Mouse (Mus musculus) adrenal gland, adult 2 months (tissue): ENCODE measurements around the gene Grhl1. TPM values are rescaled to one million over a fixed set of nuclear protein-coding genes. Genes with fewer than 3 reads are reported as not detected.
"Not testable (repeated sequence)": the region's sequence is repeated elsewhere in the genome, so short reads cannot be mapped to it uniquely, and the experiment has no call there.

ENCODE experiments used
- DNase-seq: peaks from one replicate; pipeline ENCODE4 v3.0.0; 2021
- polyA plus RNA-seq: library from polyadenylated mRNA; depleted of rRNA; stranded (reverse); fragments of >200 nt; gene quantifications from 2 replicates; pipeline ENCODE4 v1.2.3, GENCODE M21; 2012
- total RNA-seq, 2 experiments: library from RNA; stranded (reverse); gene quantifications; 2 replicates each; pipeline ENCODE4 v1.2.3; 2021

The Grhl1 gene
- total and polyA plus RNA-seq, 3 experiments, result 0.17 to 1.2 (median 1.0) TPM

DNA sequence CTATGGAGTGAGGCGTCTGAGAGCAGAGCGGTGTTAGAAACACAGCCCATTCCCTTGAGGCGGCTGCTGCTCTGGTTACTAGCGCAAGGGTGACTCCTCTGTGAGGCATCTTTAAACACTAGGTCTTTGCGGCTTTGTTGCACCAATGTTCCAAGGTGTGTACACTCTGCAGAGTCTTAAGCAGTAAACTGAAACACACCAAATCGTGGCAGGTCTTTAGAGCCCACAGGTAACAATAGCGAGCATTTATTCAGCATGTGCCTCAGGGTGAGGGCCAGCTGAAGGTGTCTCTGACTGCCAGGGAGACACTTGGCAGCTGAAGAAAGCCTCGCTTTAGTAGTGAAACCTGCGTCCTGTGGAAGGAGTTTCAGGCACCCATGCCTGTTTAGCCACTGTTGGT is 20.0 kb downstream of the Grhl1 start:
- peak; percentile 21 for DNase-seq

GRCm38 (mm10) chr12:24592956-24593672 is 21.0 kb downstream of the Grhl1 start:
- peak; percentile 91 for DNase-seq

GRCm38 (mm10) chr12:24597376-24597775 is 25.3 kb downstream of the Grhl1 start:
- no peak for DNase-seq

- DNase-seq, result no peak
These were observed 27.3 kb downstream of the Grhl1 start for GRCm38 (mm10) chr12:24599366-24599895.

DNA sequence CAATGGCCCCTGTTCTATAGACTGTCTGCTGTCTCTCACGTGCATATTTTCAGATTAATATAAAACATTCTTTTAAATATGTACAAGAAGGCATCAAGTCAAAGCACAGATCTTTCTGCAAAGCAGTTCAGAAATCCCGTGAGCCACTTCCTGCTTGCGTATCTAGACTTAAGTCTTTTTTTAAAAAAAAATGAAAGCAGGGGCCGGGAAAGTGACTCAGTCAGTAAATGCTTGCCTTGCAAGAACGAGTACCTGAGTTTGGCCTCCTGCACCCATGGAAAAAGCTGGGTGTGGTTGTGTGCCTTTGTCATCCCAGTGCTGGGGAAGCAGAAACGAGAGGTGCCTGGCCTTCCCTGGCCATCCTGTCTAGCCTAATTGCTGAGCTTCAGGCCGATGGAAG is 28.0 kb downstream of the Grhl1 start:
- DNase-seq, result no peak

- DNase-seq, result peak; percentile 86
These were observed 28.7 kb downstream of the Grhl1 start for GRCm38 (mm10) chr12:24600806-24601205.

- peak; percentile 65 for DNase-seq
These were observed 31.2 kb downstream of the Grhl1 start for GRCm38 (mm10) chr12:24603266-24603665.

- DNase-seq, result no peak
These were observed 34.1 kb downstream of the Grhl1 start for GRCm38 (mm10) chr12:24606166-24606565.

GRCm38 (mm10) chr12:24612591-24612990 is 40.5 kb downstream of the Grhl1 start:
- DNase-seq, result no peak

DNA sequence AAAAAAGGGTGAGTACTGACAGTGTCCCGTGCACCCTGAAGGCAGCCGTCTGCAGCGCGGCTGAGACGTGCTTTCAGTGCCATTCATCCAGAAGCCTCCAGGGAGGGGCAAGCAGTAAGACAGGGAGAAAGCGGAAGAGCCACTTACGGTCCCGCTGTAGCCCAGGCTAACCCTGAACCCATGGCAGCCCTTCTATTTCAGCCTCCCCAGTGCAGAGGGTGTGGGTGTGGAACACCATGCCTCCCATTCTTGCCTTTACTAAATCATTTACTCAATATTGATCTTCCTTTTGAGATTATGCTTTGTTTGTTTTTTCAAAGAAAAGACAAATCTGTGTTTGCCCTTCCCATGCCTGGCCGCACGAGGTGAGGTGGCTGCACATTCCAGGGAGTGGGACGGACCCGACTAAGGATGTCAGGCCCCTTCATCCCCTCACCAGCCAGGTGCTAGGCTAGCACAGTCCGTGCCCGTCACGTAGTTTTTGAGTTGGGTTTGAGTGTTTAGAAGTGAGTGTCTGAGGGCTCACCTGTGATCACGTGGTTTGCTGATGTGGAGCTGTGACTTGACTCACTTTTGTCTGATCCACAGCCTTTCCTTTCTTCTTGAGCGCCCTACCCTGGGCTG is 42.5 kb downstream of the Grhl1 start:
- no peak for DNase-seq

DNA sequence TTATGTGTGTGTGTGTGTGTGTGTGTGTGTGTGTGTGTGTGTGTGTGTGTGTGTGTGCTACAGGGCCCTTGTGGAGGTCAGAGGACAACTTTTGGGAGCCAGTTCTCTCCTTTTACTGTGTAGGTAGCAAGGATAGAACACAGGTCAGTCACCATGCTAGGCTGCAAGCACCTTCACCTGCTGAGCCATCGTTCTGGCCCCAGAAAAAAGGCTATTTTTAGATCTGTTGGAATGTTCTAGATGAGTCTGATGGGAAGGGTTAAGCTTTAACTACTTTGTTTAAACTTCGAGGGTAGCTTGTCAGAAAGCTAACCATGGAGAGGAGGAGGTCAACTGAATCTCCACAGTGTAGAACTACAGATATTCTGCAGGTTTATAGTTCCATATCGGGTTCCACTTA is 43.1 kb downstream of the Grhl1 start:
- DNase-seq, result no peak

DNA sequence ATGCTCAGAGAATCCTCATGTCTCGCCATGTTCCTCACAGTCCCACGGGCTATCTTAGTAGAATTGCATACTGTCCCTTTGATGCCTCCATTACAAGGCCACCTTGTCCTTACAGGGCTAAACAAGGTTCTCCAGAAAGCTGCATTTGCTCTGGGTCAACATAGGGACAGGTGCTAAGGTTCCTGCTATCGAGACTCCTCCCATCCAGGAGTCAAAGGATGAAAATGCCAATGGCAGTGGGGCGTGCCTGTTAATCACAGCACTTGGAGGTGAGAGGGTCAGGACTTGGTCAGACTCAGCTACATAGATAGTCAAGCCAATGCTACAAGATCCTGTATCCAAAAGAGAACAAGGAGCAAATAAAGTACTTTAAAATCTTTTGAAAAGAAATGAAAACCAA is 47.4 kb downstream of the Grhl1 start:
- no peak for DNase-seq

DNA sequence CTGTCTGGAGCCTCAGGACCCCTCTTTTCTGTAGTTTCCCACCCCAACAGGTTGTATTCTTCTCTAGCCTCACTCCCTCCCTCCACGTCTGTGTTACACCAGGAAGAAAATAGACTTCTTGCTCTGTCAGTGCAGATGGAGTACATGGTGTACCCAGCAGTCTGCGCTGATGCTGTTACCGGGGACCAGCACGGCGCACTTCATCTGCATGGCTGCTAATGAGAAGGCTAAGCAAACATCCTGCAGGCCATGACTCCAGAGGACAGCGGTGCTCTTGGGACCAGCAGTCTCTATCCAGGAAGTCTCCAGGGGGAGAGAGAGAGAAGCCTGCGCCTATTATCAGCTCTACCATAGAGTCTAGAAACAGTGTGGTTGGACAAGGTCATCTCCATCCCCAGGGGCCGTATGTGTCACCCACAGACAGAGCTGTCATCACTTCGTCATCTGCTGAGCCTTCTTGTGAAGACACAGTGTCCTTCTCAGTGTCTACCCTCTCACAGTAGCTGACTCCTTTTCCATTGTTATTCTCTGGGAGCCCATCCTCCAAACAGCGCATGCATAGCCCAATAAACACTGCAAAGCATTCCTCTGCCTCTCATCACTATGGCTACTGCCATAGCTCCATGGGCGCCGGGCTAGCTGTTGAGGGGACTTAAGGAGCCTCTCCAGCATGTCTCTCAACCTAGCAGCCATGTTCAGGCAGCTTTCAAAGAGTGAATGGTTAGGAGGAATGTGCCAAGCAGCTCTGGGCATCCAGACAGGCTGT is 51.6 kb downstream of the Grhl1 start:
- DNase-seq, result no peak

GRCm38 (mm10) chr12:24626401-24626800 is 54.3 kb downstream of the Grhl1 start:
- DNase-seq, result no peak

GRCm38 (mm10) chr12:24627215-24627614 is 55.1 kb downstream of the Grhl1 start:
- DNase-seq, result no peak

- peak; percentile 54 for DNase-seq
These were observed 58.1 kb downstream of the Grhl1 start for GRCm38 (mm10) chr12:24630220-24630619.

DNA sequence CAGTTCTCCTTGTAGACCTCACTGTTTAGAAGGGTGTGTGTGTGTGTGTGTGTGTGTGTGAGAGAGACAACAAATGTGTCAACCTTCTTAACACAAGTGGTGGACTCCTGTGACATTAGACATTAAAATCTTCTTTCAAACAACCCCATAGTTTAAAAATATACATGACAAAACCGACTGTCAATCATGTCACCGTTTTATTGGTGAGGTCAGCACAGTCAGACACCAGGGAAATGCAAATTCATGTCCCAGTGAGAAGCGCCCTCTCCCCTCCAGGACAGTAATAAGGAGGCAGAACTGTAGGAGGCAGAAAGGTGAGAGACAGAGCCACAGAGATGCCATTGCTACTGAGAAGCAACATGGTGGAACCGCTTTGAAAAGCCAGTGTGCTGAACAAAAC is 60.3 kb downstream of the Grhl1 start:
- DNase-seq, result no peak

- no peak for DNase-seq
These were observed 61.7 kb downstream of the Grhl1 start for GRCm38 (mm10) chr12:24633753-24634191.

DNA sequence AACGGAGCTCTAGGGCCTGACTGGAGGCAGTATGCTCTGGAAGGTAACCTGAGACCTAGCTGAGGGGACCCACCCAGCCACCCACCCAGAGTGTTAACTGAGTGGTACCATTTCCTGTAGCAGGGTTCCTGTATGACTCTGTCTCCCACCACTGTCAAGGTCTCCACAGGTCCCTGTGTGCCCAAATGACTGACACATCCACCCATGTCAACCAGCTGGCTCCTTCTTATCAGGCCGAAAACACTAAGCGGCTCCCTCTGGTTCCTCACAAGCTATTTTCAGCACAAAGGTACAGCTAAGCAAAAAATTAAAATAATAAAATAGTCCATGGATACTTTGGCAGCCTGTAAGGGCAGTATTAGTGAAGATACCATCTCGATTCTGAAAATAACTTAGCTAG is 62.1 kb downstream of the Grhl1 start:
- DNase-seq, result no peak

- DNase-seq, result no peak
These were observed 62.6 kb downstream of the Grhl1 start for GRCm38 (mm10) chr12:24634648-24635047.

DNA sequence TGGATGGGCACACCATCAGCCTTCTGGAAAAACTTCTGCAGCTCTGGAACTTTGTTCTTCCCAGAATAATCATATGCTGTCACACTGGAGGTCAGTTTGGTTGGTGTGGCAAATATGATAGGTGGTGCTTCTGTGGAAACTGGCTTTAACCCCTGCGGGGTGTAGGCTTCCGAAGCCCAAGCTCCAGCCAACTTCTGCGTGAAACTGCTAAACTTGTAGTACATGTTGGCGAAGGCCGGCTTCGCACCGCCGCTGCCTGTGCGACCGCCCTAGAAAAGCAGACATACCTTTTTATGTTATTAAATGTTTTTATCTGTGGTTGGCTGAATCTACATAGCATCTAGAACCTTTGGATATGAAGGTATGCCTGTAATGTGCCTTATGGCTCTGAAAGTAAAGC is 66.7 kb downstream of the Grhl1 start:
- DNase-seq, result not testable (repeated sequence)

- DNase-seq, result peak; percentile 84
These were observed 70.3 kb downstream of the Grhl1 start for GRCm38 (mm10) chr12:24642370-24642802.

GRCm38 (mm10) chr12:24644125-24644571 is 72.1 kb downstream of the Grhl1 start:
- DNase-seq, result no peak
